ENCODE assay signal across 8 mouse cellular contexts in the genomic region with DNA sequence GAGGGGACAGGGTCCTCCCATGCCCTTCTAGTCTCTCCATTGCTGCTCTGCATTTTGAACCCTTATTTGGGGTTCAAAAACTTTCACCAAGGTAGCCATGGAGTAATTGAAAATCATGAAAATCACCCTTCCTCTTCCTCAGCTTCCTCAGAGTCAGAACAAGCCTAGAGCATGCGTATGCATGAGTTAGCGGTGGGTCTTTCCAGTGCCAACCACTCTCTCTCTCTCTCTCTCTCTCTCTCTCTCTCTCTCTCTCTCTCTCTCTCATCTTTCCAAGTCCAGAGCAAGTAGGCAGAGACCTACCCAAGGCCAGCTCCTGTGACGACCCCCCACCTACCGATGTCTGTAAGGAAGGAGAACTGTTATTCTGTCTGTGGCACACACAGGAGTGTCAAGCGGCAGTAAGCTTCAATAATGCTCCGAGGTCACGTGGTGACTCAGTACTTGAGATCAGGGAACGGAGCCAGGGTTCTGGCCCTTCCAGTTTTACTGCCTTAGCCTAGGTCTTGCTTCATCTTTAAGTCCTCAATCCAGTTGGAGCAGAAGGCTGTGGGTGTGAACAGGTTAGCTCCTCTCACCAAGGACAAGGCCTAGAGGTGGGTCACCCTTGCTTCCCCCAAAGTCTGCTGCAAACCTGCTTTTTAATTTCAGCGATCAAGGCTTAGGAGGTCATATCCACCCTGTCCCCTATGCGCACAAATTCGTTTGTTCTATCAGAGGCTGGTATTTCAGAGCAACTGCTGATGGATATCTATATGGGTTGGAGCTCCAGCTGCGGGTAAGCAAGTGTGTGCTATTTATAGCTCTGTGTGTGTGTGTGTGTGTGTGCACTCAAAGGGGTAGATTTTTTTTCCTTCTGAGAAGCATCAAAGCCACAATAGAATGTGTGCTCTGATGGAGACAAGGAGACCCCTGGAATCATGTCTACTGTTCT. TPM values are rescaled to one million over a fixed set of nuclear protein-coding genes. Genes with fewer than 3 reads are reported as not detected.
DNase-seq lines count a peak whose midpoint lies in the region; ATAC-seq and TF ChIP-seq lines count a peak whose summit lies in the region.
"Had no signal": no experiment of that assay in that cellular context is flagged by ENCODE, and none has a peak within 500 bp of the region (broad histone marks: within the 10 kb centered on the region; RNA-seq: fewer than 3 reads in every experiment).

No protein-coding gene starts in this region.

- peak; percentile 79 for DNase-seq in adrenal gland, adult 2 months
- peak; percentile 85 for DNase-seq in lung, postnatal 10 days
- DNase-seq in cerebellum, adult 18-20 months = no peak
- no peak for DNase-seq in right cerebral cortex, adult 18-20 months

- H3K9ac ChIP-seq in intestine, embryonic 16.5 days (ENCODE audit: low read depth, low read length) = no peak overlapping the region
- H3K9ac ChIP-seq: hindbrain, embryonic 15.5 days had no signal

- H3K4me2 ChIP-seq in intestine, embryonic 16.5 days (ENCODE audit: low read depth, low read length) = no peak overlapping the region
- H3K4me2 ChIP-seq: hindbrain, embryonic 15.5 days had no signal

- no peaks in the 10 kb centered on the region for H3K27me3 ChIP-seq in C2C12 (ENCODE audit: control insufficient read depth, insufficient read depth, insufficient read length)
- no peaks in the 10 kb centered on the region for H3K27me3 ChIP-seq in intestine, embryonic 16.5 days (replicated peaks; ENCODE audit: control insufficient read depth, insufficient read depth, low read length)
- H3K27me3 ChIP-seq: hindbrain, embryonic 15.5 days had no signal

- no peaks in the 10 kb centered on the region for H3K36me3 ChIP-seq in C2C12 (ENCODE audit: control insufficient read depth, insufficient read depth)
- H3K36me3 ChIP-seq in intestine, embryonic 16.5 days (ENCODE audit: control insufficient read depth, insufficient read depth, low read length) = no peaks in the 10 kb centered on the region
- H3K36me3 ChIP-seq: hindbrain, embryonic 15.5 days had no signal

- ATAC-seq in intestine, embryonic 16.5 days = peak; percentile 93
- no peak for ATAC-seq in megakaryocyte, adult 5-6 weeks (ENCODE audit: poor library complexity, severe bottlenecking)

- H3K9me3 ChIP-seq in intestine, embryonic 16.5 days (ENCODE audit: control insufficient read depth, low read length) = no peaks in the 10 kb centered on the region
- H3K9me3 ChIP-seq: hindbrain, embryonic 15.5 days had no signal

- peaks cover 13% of the 10 kb centered on the region; the same call in 1 of the 2 replicates for H3K4me1 ChIP-seq in intestine, embryonic 16.5 days (ENCODE audit: control insufficient read depth, insufficient read depth, low read length)
- H3K4me1 ChIP-seq: hindbrain, embryonic 15.5 days had no signal

- TF ChIP-seq CTCF in C2C12 (IDR thresholded peaks at IDR 0.05; ENCODE audit: control insufficient read depth, insufficient read depth, insufficient read length) = no peak

- no peaks in the 10 kb centered on the region for H3K79me2 ChIP-seq in C2C12 (ENCODE audit: control insufficient read depth, insufficient read depth)

- H3K79me3 ChIP-seq in C2C12 (ENCODE audit: low read depth) = no peaks in the 10 kb centered on the region

- no peak overlapping the region for H3ac ChIP-seq in C2C12 (ENCODE audit: control insufficient read depth, insufficient read length, low read depth)

- WGBS in intestine, embryonic 16.5 days = 64% methylated on average over 12 of the region's 12 CpGs

- peak overlapping the region; percentile 50 for H3K27ac ChIP-seq in intestine, embryonic 16.5 days (ENCODE audit: low read length)
- H3K27ac ChIP-seq: hindbrain, embryonic 15.5 days had no signal

- no peak overlapping the region for H3K4me3 ChIP-seq in C2C12 (ENCODE audit: insufficient read depth, poor library complexity, severe bottlenecking)
- no peak overlapping the region for H3K4me3 ChIP-seq in intestine, embryonic 16.5 days (ENCODE audit: low read length)
- H3K4me3 ChIP-seq: hindbrain, embryonic 15.5 days had no signal

TF ChIP-seq in C2C12, 6 proteins besides CTCF, POLR2A, EP300 and RAD21:
- TF ChIP-seq MAX (IDR thresholded peaks at IDR 0.05) = no peak
- peak; percentile 79 for TF ChIP-seq USF1 (IDR thresholded peaks at IDR 0.05; ENCODE audit: low read depth)
- TF ChIP-seq CEBPB (IDR thresholded peaks at IDR 0.05; ENCODE audit: low read depth) = no peak
TF ChIP-seq in C2C12: peak in this region for 1.

RNA-seq across cellular contexts. Expression of a gene that starts 17.4 kb away (rescaled TPM):
- 9.9 TPM for polyA plus RNA-seq in C2C12 (2012; fragmentation: generic; extraction: Trizol)
- 10 to 100 TPM; 37.2 to 53.2 TPM for total RNA-seq in adrenal gland, adult 2 months (2021)
- 14.2 and 17.6 TPM in 2 replicates for polyA plus RNA-seq in adrenal gland, adult 2 months (2012; rRNA removed)
- 1.8 and 2.0 TPM in 2 replicates for polyA plus RNA-seq in intestine, embryonic 16.5 days (2015; fragmentation: Nextera tagmentation; extraction: Ambion mirVana)
- total RNA-seq in megakaryocyte, adult 5-6 weeks (2015) = 20.5 and 21.7 TPM in 2 replicates
- total RNA-seq in megakaryocyte, adult 5-6 weeks (2017) = 15.0 and 23.1 TPM in 2 replicates

Comparison
In these comparisons a context has a peak if more than half of its experiments do, and no peak if none do; other contexts are left out.
1. DNase-seq: peak in adrenal gland, adult 2 months (single experiment) and lung, postnatal 10 days (single experiment); none in cerebellum, adult 18-20 months (0 of 2) and right cerebral cortex, adult 18-20 months (single experiment).